Mouse (Mus musculus) kidney, embryonic 15.5 days (tissue): ENCODE data around the gene Cmtm8. TPM values are rescaled to one million over a fixed set of nuclear protein-coding genes. Genes with fewer than 3 reads are reported as not detected.

Experiments used
- ATAC-seq: fragments of 200-750 bp; cut with Nextera tagmentation; replicated peaks from 2 replicates; pipeline ENCODE4 v1.8.0; 2017; ENCODE audit warnings: moderate TSS enrichment; ENCODE audit not compliant: low FRiP score
- H3K27ac ChIP-seq: fragments of 300-500 bp; sonication (generic); 2 replicates; pipeline ENCODE4 v1.5.1; 2015; ENCODE audit warnings: mild to moderate bottlenecking, inconsistent platforms
- H3K27me3 ChIP-seq: fragments of 300-500 bp; sonication (generic); 2 replicates; pipeline ENCODE4 v1.6.1; 2015; ENCODE audit warnings: inconsistent platforms
- H3K36me3 ChIP-seq: fragments of 300-500 bp; sonication (generic); 2 replicates; pipeline ENCODE4 v1.6.1; 2015; ENCODE audit warnings: inconsistent platforms
- H3K4me1 ChIP-seq: fragments of 300-500 bp; sonication (generic); 2 replicates; pipeline ENCODE4 v1.6.1; 2015; ENCODE audit warnings: inconsistent platforms
- H3K4me2 ChIP-seq: fragments of 300-500 bp; sonication (generic); 2 replicates; pipeline ENCODE4 v1.6.1; 2015; ENCODE audit warnings: moderate library complexity, mild to moderate bottlenecking, inconsistent platforms
- H3K4me3 ChIP-seq: fragments of 300-500 bp; sonication (generic); replicated peaks from 2 replicates; pipeline ENCODE4 v1.5.1; 2015; ENCODE audit warnings: mild to moderate bottlenecking, inconsistent platforms
- H3K9ac ChIP-seq: fragments of 300-500 bp; sonication (generic); 2 replicates; pipeline ENCODE4 v1.6.1; 2015; ENCODE audit warnings: mild to moderate bottlenecking, inconsistent platforms
- H3K9me3 ChIP-seq: fragments of 300-500 bp; sonication (generic); replicated peaks from 2 replicates; pipeline ENCODE4 v1.6.1; 2016; ENCODE audit warnings: inconsistent platforms
- WGBS: fragments of 180-500 bp; shearing (Covaris S2); methylation state at CpG from one replicate; pipeline ENCODE4 v1.1.7; 2015; ENCODE audit warnings: mixed read lengths; 5-methylcytosine and 5-hydroxymethylcytosine counted together
- polyA plus RNA-seq: library from polyadenylated mRNA; unstranded; fragments of >200 nt; fragmentation: Nextera tagmentation; extraction: Ambion mirVana; gene quantifications from 2 replicates; pipeline ENCODE4 v1.2.1, GENCODE M21; 2015

Cmtm8 gene
- polyA plus RNA-seq, 1 experiment from 2014 or later, result 38.8 TPM

DNA sequence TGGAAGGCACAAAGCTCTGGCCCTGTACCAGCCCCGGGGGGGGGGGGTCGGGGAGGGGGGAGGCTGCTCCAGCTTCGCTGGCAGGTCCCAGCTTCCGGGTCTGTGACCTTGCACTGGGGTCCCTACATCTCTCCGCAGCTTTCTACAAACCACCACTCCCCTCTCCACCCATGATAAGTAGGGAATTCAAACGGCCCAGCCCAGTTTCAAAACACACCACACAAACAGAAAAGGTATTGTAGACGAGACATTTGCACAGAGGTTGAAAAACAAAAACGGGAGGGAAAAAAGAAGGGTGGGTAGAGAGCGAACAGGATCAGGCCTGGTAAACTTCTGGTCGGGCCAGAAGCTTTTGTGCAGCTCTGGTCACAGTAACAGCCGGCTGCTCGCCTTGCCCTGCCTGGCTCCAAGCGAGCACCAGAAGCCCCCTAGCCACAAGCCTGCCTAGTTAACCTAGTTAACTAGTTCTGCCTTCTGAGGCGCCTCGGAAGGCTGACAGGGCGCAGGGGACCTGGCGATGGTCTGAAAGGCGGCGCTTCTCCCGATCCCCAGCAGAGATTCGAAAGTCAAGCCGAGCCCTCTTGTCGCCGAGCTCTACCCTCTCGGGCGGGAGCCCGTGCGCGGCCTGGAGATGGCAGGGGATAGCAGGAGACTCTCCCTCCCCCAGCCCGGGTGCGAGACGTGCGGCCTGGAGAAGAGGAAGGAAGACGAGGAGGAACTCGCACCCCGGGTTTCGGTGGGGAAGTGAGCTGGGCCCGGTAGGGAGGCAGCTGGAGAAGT lies 63.0 kb downstream of the Cmtm8 start:
- Histone ChIP-seq H3K9ac (peak overlapping the region; percentile 82), H3K27me3 (no peaks in the 10 kb centered on the region), H3K4me3 (peak overlapping the region; percentile 69), H3K36me3 (no peaks in the 10 kb centered on the region), H3K4me1 (peaks cover 57% of the 10 kb centered on the region), H3K9me3 (no peaks in the 10 kb centered on the region), H3K4me2 (peak overlapping the region; percentile 96), H3K27ac (peak overlapping the region; percentile 88)
- under 1% methylated on average over 38 of the region's 38 CpGs for WGBS
- peak; percentile 52 for ATAC-seq

DNA sequence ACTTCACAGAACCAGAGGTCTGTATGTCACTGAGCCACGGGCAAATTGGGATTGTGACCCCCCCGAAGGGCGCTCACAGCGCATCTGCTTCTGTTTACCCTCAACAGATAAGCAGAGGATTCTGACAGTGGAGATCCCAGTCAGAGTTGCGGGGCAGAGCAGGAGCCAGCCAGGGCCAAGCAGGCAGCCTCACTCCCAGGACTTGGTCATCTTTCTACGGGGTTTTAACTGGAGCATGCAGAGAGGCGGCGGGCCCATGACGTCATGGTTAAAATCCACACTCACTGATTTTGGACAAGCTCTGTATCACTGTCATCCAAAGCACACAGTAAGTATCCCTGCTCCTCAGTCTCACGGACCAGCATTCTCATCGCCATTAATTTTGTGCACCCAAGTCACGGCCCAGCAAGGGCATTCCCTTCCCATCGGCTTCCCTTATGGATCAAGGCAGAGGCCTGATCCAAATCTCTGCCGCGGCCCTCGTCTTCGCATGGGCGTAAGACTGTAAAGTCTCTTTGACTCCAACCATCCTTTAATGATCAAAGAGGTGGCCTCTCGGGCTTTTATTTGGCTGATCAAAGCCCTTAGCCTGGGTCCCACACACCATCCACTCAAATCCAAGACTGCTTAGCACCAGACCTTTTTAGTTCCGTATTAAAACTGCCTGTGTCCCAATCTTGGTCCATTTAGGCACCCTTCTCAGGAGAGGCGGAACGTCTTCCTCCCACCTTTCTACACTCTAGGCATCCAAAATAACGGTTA lies 63.8 kb downstream of the Cmtm8 start:
- Histone ChIP-seq H3K9me3 (no peaks in the 10 kb centered on the region), H3K27me3 (no peaks in the 10 kb centered on the region), H3K27ac (peak overlapping the region; percentile 88), H3K4me3 (peak overlapping the region; percentile 69), H3K36me3 (no peaks in the 10 kb centered on the region), H3K4me2 (peak overlapping the region; percentile 96), H3K4me1 (peaks cover 57% of the 10 kb centered on the region), H3K9ac (peak overlapping the region; percentile 82)
- WGBS, result 26% methylated on average over 23 of the region's 23 CpGs
- ATAC-seq, result no peak

DNA sequence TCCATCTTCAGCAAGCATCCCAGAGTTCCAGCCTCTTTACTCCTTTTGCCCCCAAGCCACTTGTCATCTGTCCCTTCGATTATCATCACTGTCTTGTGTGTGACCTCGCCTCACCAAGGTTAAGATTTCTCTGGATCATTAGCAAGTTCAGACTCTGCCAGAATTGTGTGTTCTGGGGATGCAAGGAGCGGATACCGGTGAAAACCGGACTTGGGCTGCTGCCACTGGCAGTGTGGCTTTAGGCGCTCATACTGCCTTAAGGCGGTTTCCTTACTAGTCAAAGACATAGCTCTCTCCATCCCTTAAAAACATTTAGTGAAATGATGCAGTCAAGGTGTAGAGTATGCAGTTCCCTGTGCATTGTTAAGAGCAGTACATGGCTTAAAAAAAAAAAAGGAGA lies 65.1 kb downstream of the Cmtm8 start:
- Histone ChIP-seq H3K4me2 (no peak overlapping the region), H3K27me3 (no peaks in the 10 kb centered on the region), H3K27ac (no peak overlapping the region), H3K9ac (no peak overlapping the region), H3K4me1 (peaks cover 69% of the 10 kb centered on the region), H3K4me3 (no peak overlapping the region), H3K36me3 (no peaks in the 10 kb centered on the region), H3K9me3 (no peaks in the 10 kb centered on the region)
- 91% methylated on average over 7 of the region's 7 CpGs for WGBS
- ATAC-seq, result no peak

DNA sequence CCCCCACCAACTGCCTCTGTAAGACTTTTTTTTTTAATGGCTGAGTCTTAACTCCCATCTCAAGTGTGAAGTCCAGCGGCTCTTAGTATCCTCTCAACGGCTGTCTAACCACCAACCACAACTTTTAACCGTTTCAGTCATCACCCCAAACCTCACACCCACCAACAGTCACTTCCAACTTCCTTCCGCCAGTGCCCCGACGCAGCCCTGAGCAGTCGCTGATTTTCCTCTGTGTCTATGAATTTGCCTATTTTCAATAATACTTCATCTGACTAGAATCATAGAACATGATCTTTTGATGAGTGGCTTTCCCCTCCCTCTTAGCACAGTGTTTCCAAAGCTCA lies 65.9 kb downstream of the Cmtm8 start:
- 66% methylated on average over 7 of the region's 7 CpGs for WGBS
- Histone ChIP-seq H3K27ac (0 out of 2 replicates have a peak overlapping the region, but pooled peaks have one; percentile 37), H3K4me2 (no peak overlapping the region), H3K9me3 (no peaks in the 10 kb centered on the region), H3K4me1 (peaks cover 69% of the 10 kb centered on the region), H3K4me3 (no peak overlapping the region), H3K36me3 (no peaks in the 10 kb centered on the region), H3K27me3 (no peaks in the 10 kb centered on the region), H3K9ac (no peak overlapping the region)
- ATAC-seq, result no peak

DNA sequence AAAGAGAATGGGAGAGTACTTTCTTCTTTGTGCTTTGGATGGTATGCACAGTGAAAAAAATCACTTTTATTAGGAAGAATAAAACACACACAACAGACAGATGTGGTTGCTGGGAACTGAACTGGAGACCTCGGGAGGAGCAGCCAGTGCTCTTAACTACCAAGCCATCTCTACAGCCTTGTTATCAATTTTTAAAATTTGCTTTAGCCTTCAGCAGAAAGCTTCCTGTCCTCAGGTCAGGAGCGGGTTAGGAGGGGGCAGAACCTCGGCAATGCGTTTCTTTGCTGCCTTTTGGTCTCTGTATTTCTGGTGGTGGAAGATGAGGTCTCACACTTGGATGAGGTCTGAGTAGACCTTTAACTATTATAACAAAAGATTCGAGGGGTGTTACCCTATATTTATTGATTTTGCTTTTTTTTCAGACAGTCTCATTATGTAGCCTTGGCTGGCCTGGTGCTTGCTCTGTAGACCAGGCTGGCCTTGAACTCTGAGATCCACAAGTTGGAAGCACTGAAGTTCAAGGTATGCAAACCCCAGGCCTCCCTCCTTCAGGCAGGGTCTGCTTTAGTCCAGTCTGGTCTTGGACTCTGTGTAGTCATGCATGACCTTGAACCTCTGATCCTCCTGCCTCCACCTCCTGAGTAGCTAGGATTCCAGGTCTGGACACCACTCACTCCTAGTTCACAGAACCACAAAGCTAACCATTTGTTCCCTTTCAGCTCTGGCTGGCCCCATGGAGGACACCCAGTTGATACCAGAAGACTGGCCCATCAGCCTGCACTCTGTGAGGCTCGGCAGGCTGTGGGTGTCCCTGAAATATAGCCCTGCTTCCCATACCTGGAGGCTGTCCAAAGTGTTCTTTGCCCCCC lies 66.5 kb downstream of the Cmtm8 start:
- 0 out of 2 replicates have a peak overlapping the region, but pooled peaks have one; percentile 37 for H3K27ac ChIP-seq

DNA sequence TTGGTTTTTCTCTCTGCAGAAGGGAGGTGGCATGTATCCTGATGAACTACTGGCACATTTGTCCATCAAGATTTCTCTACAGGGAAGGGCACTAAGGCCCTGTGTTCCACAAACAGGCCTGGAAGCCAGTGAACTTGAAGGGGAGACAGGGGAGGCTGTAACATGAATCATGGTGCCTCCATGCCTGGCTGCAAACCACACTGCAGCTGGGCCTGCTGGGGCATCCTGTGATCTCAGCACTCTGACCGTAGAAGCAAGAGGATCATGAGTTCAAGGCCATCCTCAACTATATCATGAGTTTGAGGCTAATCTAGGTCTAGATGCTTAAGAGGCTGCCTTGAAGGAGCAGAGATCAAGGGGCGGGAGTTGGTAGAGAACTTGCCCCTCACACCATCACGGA lies 67.6 kb downstream of the Cmtm8 start:
- 71% methylated on average over 3 of the region's 3 CpGs for WGBS
- H3K9me3 ChIP-seq, result no peaks in the 10 kb centered on the region
- peaks cover 59% of the 10 kb centered on the region for H3K4me1 ChIP-seq
- peaks cover 12% of the 10 kb centered on the region for H3K36me3 ChIP-seq
- H3K27ac ChIP-seq, result no peak overlapping the region
- ATAC-seq, result no peak
- H3K4me2 ChIP-seq, result no peak overlapping the region
- no peaks in the 10 kb centered on the region for H3K27me3 ChIP-seq
- H3K4me3 ChIP-seq, result no peak overlapping the region
- no peak overlapping the region for H3K9ac ChIP-seq

More for the DNA sequence above, 66.5 kb downstream of the Cmtm8 start:
- H3K9me3 ChIP-seq, result no peaks in the 10 kb centered on the region
- WGBS, result 74% methylated on average over 6 of the region's 6 CpGs
- H3K4me1 ChIP-seq, result peaks cover 68% of the 10 kb centered on the region
- no peaks in the 10 kb centered on the region for H3K27me3 ChIP-seq
- peaks cover 3% of the 10 kb centered on the region for H3K36me3 ChIP-seq
- H3K4me2 ChIP-seq, result no peak overlapping the region
- no peak overlapping the region for H3K9ac ChIP-seq
- no peak overlapping the region for H3K4me3 ChIP-seq
- ATAC-seq, result no peak

DNA sequence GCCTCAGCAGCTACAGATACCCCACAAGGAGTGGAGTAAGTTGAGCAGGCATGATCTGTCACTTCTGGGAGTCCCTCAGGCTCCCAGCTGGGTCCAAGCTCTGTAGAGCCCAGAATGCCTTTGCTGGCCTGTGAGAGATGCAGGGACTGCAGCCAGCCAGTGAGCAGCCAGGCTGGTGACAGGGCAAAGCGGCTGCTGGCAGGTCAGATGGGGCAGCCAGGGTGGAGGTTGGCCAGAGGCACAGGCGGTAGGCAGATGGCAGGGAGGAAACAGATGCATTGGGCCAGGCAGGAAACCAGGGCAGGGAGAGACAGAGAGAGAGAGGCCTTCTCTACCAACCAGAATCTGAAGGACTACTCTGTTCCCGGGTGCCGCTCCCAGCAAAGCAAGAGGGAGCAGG lies 68.7 kb downstream of the Cmtm8 start:
- Histone ChIP-seq H3K4me1 (peaks cover 48% of the 10 kb centered on the region), H3K4me2 (no peak overlapping the region), H3K27me3 (no peaks in the 10 kb centered on the region), H3K27ac (peak overlapping the region; percentile 64), H3K9me3 (no peaks in the 10 kb centered on the region), H3K36me3 (peaks cover 14% of the 10 kb centered on the region), H3K9ac (no peak overlapping the region), H3K4me3 (no peak overlapping the region)
- 55% methylated on average over 4 of the region's 4 CpGs for WGBS
- no peak for ATAC-seq

DNA sequence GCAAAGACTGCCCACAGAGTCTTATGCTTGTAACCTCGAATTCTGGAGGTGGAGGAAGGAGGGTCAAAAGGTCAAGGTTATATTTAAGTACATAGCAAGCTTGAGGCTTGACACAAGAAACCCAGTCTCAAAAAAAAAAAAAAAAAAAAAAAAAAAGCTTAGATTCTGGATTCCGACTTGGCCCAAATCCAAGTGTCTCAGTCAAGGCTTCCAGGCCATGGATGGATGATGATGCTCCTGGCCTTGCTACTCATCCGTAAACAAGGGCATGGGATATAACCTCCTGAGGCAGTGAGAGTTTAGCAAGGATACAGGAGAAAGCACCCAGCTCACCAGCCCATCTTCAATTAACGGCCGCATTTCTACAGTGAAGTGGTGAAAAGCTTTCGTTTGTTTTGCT lies 69.3 kb downstream of the Cmtm8 start:
- H3K4me3 ChIP-seq, result no peak overlapping the region
- H3K4me2 ChIP-seq, result no peak overlapping the region
- 50% methylated on average over 6 of the region's 6 CpGs for WGBS
- peaks cover 42% of the 10 kb centered on the region for H3K4me1 ChIP-seq
- H3K9ac ChIP-seq, result no peak overlapping the region
- no peaks in the 10 kb centered on the region for H3K9me3 ChIP-seq
- H3K36me3 ChIP-seq, result peaks cover 17% of the 10 kb centered on the region
- no peaks in the 10 kb centered on the region for H3K27me3 ChIP-seq
- no peak; the same call in 1 of the 2 replicates for ATAC-seq
- H3K27ac ChIP-seq, result peak overlapping the region; percentile 64

DNA sequence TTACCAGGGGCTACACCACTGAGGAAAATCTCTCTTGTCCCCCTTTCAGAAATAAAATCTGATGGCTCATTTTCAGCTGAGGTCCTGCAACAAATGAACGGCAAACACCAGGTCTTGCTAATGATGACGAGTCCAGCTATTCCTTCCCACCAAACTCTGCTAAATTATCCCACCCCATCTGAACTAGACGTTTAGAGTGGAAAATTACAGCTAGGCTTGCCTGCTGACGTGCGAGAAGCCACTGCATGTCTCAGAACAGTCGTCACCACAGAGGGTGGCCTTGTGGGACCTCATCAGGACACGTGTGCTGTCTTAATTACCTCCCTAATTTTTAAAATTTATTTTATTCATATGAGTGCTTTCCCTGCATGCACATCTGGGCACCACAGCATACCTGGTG lies 72.4 kb downstream of the Cmtm8 start:
- Histone ChIP-seq H3K4me1 (peaks cover 47% of the 10 kb centered on the region), H3K9ac (no peak overlapping the region), H3K27ac (no peak overlapping the region), H3K27me3 (no peaks in the 10 kb centered on the region), H3K36me3 (peaks cover 17% of the 10 kb centered on the region), H3K9me3 (no peaks in the 10 kb centered on the region), H3K4me2 (no peak overlapping the region), H3K4me3 (no peak overlapping the region)
- WGBS, result 80% methylated on average over 7 of the region's 7 CpGs
- ATAC-seq, result no peak

DNA sequence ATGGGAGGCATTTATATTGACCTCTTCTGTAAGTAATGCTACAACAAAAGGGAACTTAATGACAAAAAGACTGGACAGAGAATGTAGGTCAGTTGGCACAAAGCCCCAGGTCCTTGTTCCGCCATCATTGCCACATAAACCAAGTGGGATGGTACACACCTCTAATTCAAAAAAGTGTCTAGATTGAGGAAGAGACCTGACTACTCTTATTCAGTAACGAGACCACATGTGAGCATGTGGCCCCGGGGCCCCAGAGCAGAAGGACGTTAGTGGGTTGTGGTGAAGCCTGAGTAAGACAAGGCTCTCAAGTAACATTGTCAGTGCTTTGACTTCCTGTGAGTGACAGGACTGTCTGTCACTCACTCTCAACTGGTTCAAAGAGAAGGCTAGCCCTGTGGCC lies 73.7 kb downstream of the Cmtm8 start:
- peaks cover 36% of the 10 kb centered on the region for H3K4me1 ChIP-seq
- no peaks in the 10 kb centered on the region for H3K27me3 ChIP-seq
- no peak overlapping the region for H3K4me2 ChIP-seq
- H3K36me3 ChIP-seq, result peaks cover 22% of the 10 kb centered on the region
- H3K9me3 ChIP-seq, result no peaks in the 10 kb centered on the region
- H3K27ac ChIP-seq, result no peak overlapping the region
- no peak overlapping the region for H3K9ac ChIP-seq
- no peak overlapping the region for H3K4me3 ChIP-seq
- WGBS, result 91% methylated on average over 4 of the region's 4 CpGs
- no peak for ATAC-seq

DNA sequence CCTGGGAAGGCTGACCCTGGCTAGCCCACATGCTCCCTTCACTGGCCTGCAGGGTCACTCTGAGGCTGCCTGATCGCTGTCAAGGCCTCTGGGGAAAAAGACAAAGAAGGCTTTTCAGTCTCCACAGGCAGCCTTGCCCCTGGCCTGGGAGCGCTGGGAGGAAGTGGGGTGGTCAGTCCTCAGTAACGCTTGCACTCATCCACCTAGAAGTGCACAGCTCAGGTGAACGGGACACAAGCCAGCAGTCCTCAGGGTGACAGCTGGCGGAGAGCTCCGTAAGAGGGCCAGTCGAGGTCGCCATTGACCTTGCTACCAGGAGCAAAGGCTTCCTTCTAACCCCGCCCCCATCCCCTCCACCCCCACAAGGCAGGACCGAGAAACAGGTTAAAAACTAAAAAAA lies 75.9 kb downstream of the Cmtm8 start:
- Histone ChIP-seq H3K4me3 (no peak overlapping the region), H3K27ac (peak overlapping the region; percentile 88), H3K27me3 (no peaks in the 10 kb centered on the region), H3K36me3 (peaks cover 23% of the 10 kb centered on the region), H3K9ac (0 out of 2 replicates have a peak overlapping the region, but pooled peaks have one; percentile 3), H3K9me3 (no peaks in the 10 kb centered on the region), H3K4me1 (peaks cover 23% of the 10 kb centered on the region), H3K4me2 (no peak overlapping the region)
- ATAC-seq, result peak; percentile 28
- 42% methylated on average over 10 of the region's 10 CpGs for WGBS
